Mouse (Mus musculus) heart, postnatal 0 days (tissue): Measurements from ENCODE around the gene Pla1a. TPM values are rescaled to one million over a fixed set of nuclear protein-coding genes. Genes with fewer than 3 reads are reported as not detected.

Experiments
- ATAC-seq: fragments of 200-750 bp; cut with Nextera tagmentation; 2 replicates; pipeline ENCODE4 v1.8.0; 2017; ENCODE audit warnings: low read depth, moderate number of reproducible peaks, moderate library complexity; ENCODE audit not compliant: insufficient read depth
- DNase-seq: peaks from one replicate; pipeline ENCODE4 v3.0.0-alpha.2; 2016; ENCODE audit warnings: low spot score
- H3K27ac ChIP-seq: fragments of 300-500 bp; sonication (generic); 2 replicates; pipeline ENCODE4 v1.5.1; 2014; ENCODE audit warnings: low read depth, mild to moderate bottlenecking
- H3K27me3 ChIP-seq: fragments of 300-500 bp; sonication (generic); 2 replicates; pipeline ENCODE4 v1.6.1; 2014; ENCODE audit warnings: low read length, mixed read lengths; ENCODE audit not compliant: control insufficient read depth, insufficient read depth
- H3K36me3 ChIP-seq: fragments of 300-500 bp; sonication (generic); replicated peaks from 2 replicates; pipeline ENCODE4 v1.6.1; 2014; ENCODE audit warnings: low read length, mixed read lengths; ENCODE audit not compliant: control insufficient read depth, insufficient read depth
- H3K4me1 ChIP-seq: fragments of 300-500 bp; sonication (generic); 2 replicates; pipeline ENCODE4 v1.6.1; 2014; ENCODE audit warnings: antibody characterized with exemption; ENCODE audit not compliant: control insufficient read depth, insufficient read depth
- H3K4me2 ChIP-seq: fragments of 300-500 bp; sonication (generic); 2 replicates; pipeline ENCODE4 v1.6.1; 2014; ENCODE audit warnings: low read depth, mild to moderate bottlenecking, low read length, moderate library complexity
- H3K4me3 ChIP-seq: fragments of 300-500 bp; sonication (generic); 2 replicates; pipeline ENCODE4 v1.5.1; 2014; ENCODE audit warnings: low read depth, low read length
- H3K9ac ChIP-seq: fragments of 300-500 bp; sonication (generic); replicated peaks from 2 replicates; pipeline ENCODE4 v1.6.1; 2014; ENCODE audit warnings: low read depth, low read length, mixed read lengths
- H3K9me3 ChIP-seq: fragments of 300-500 bp; sonication (generic); replicated peaks from 2 replicates; pipeline ENCODE4 v1.6.1; 2016; ENCODE audit warnings: low read length; ENCODE audit not compliant: control insufficient read depth
- CTCF ChIP-seq: IDR thresholded peaks from 2 replicates; pipeline ENCODE4 v1.5.1; 2016; ENCODE audit warnings: antibody characterized with exemption, control low read depth, low read depth
- EP300 ChIP-seq: IDR thresholded peaks from 2 replicates; pipeline ENCODE4 v1.6.1; 2016; ENCODE audit warnings: antibody characterized with exemption, low read depth
- WGBS: fragments of 180-500 bp; shearing (Covaris S2); extraction: QIAGEN DNeasy Blood & Tissue Kit; methylation state at CpG from one replicate; pipeline ENCODE4 v1.1.7; 2014; 5-methylcytosine and 5-hydroxymethylcytosine counted together
- polyA plus RNA-seq: library from polyadenylated mRNA; unstranded; fragments of >200 nt; fragmentation: Nextera tagmentation; extraction: Ambion mirVana; gene quantifications from 2 replicates; pipeline ENCODE4 v1.2.1, GENCODE M21; 2015
- total RNA-seq: library from RNA; depleted of rRNA; stranded (reverse); fragments of >200 nt; gene quantifications from 2 replicates; pipeline ENCODE4 v1.2.3, GENCODE M21; 2014; ENCODE audit warnings: low replicate concordance

Gene Pla1a
- total and polyA plus RNA-seq, 2 experiments from 2014 or later, result 4.9 to 13.4 TPM

DNA sequence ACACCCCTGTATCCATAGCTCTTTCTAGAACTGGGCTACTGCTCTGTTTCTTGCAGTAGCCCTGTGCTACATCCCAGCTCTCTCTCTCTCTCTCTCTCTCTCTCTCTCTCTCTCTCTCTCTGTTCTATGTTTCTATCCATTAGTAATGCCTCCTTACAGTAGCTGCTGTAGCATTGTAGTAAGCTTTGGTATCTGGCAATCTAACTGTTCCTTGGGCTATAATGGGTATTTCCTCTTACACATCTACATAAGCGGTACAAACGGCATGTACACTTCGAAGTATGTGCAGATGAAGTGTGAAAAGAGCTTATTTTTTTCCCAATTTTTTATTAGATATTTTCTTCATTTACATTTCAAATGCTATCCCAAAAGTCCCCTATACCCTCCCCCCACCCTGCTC lies 53.0 kb downstream of the Pla1a start:
- DNase-seq, result peak; percentile 4

DNA sequence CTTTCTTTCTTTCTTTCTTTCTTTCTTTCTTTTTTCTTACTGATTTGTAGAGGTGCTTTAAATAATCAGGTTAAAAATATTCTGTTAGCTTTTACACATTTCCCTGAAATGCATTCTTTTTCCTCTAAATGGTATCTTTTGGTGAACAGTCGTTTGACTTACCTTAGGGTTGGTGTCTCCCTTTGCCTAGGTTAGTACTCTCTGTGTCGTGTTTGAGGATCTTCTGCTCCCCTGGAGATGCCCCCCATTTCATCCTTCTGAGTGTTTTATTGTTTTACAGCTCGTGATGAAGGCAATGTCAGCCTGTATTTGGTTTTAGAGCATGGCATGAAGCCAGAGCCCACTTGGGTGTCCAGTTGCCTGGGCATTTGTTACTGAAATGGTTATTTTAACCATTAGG lies 53.5 kb downstream of the Pla1a start:
- DNase-seq, result no peak
- peaks cover 12% of the 10 kb centered on the region; the same call in 1 of the 2 replicates for H3K4me1 ChIP-seq

More for the DNA sequence above, 53.0 kb downstream of the Pla1a start:
- no peak overlapping the region for H3K9ac ChIP-seq
- WGBS, result 91% methylated on average over 3 of the region's 3 CpGs
- TF ChIP-seq EP300, result no peak
- no peak for TF ChIP-seq CTCF
- peaks cover 12% of the 10 kb centered on the region; the same call in 1 of the 2 replicates for H3K4me1 ChIP-seq
- H3K4me2 ChIP-seq, result no peak overlapping the region
- ATAC-seq, result no peak
- no peak overlapping the region for H3K27ac ChIP-seq
- H3K27me3 ChIP-seq, result no peaks in the 10 kb centered on the region
- no peak overlapping the region for H3K4me3 ChIP-seq
- H3K9me3 ChIP-seq, result no peaks in the 10 kb centered on the region
- peaks cover 39% of the 10 kb centered on the region for H3K36me3 ChIP-seq

DNA sequence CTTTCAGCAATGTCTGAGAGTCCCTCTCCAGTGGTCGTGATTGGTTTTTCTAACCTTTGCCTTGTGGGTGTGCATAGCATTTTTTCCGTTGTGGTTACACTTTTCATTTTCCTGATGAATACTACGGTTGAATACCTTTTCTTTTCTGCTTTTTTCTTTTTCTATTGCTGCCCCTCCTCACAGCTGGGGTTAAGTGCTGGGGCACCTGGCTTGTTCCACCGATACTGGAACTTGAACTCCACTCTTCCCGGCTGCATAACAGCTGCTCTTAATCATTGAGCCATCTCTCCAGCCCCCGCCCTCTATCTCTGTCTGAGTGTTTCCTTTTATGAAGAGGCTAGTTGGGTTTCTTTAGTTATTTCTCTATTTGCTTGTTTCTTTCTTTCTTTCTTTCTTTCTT lies 53.9 kb downstream of the Pla1a start:
- H3K9ac ChIP-seq, result no peak overlapping the region
- 40% methylated on average over 6 of the region's 6 CpGs for WGBS
- no peaks in the 10 kb centered on the region for H3K9me3 ChIP-seq
- ATAC-seq, result no peak
- peaks cover 12% of the 10 kb centered on the region; the same call in 1 of the 2 replicates for H3K4me1 ChIP-seq
- peaks cover 47% of the 10 kb centered on the region for H3K36me3 ChIP-seq
- TF ChIP-seq CTCF (no peak), EP300 (no peak)
- H3K27ac ChIP-seq, result no peak overlapping the region
- DNase-seq, result peak; percentile 4
- H3K4me3 ChIP-seq, result no peak overlapping the region
- no peak overlapping the region for H3K4me2 ChIP-seq
- no peaks in the 10 kb centered on the region for H3K27me3 ChIP-seq

More for the DNA sequence above, 53.5 kb downstream of the Pla1a start:
- no peak overlapping the region for H3K4me2 ChIP-seq
- no peak overlapping the region for H3K9ac ChIP-seq
- ATAC-seq, result no peak
- no peak overlapping the region for H3K4me3 ChIP-seq
- no peak overlapping the region for H3K27ac ChIP-seq
- TF ChIP-seq EP300 (no peak), CTCF (no peak)
- H3K27me3 ChIP-seq, result no peaks in the 10 kb centered on the region
- 48% methylated on average over 3 of the region's 3 CpGs for WGBS
- peaks cover 43% of the 10 kb centered on the region for H3K36me3 ChIP-seq
- no peaks in the 10 kb centered on the region for H3K9me3 ChIP-seq

DNA sequence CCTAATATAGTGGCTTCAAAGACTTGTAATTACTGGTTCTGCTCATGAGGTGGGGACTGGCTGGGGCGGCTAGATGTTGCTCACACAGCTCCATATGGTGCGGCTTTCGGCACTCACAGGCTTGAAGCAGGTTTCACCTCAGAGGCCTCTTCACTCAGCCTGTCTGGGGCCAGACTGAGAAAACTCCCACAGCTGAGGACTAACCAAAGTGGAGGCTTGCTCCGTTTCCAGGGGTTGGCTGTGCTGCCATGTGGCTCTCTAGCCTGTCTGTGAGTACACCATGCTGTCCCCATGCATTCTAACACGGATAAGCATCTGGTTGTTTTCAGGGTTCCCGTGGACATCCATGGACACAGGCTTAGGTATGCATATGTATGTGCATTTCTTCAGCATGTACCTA lies 54.4 kb downstream of the Pla1a start:
- Histone ChIP-seq H3K4me1 (peaks cover 12% of the 10 kb centered on the region; the same call in 1 of the 2 replicates), H3K27me3 (no peaks in the 10 kb centered on the region), H3K36me3 (peaks cover 52% of the 10 kb centered on the region), H3K4me3 (no peak overlapping the region), H3K9me3 (no peaks in the 10 kb centered on the region), H3K9ac (no peak overlapping the region), H3K27ac (no peak overlapping the region), H3K4me2 (no peak overlapping the region)
- TF ChIP-seq EP300, result no peak
- no peak for TF ChIP-seq CTCF
- ATAC-seq, result peak; percentile 6; the same call in 1 of the 2 replicates
- WGBS, result 69% methylated on average over 6 of the region's 6 CpGs
- DNase-seq, result peak; percentile 5

DNA sequence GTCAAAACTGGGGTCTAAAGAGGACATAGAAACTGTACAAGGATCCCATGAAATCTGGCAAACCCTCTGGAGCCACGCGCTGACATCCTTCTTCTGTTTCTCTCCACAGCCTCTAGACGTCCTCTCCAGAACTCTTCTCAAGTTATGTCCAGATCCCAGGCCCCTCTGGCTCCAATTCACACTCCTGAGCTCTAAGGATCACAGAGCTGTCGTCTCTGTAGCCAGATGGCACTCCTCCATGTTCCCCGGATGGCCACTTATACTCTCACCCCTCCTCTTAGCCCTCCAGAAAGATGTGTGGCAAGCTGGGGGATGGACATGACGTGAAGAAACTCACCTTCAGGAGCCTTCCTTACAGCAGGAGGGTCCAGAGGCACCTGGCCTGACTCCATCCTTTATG lies 55.4 kb downstream of the Pla1a start:
- WGBS, result 57% methylated on average over 6 of the region's 6 CpGs
- H3K9me3 ChIP-seq, result no peaks in the 10 kb centered on the region
- H3K9ac ChIP-seq, result no peak overlapping the region
- no peak for TF ChIP-seq CTCF
- no peak for TF ChIP-seq EP300
- H3K36me3 ChIP-seq, result peaks cover 61% of the 10 kb centered on the region
- ATAC-seq (no peak), DNase-seq (peak; percentile 4)
- no peak overlapping the region for H3K4me2 ChIP-seq
- no peak overlapping the region for H3K4me3 ChIP-seq
- no peak overlapping the region for H3K27ac ChIP-seq
- no peaks in the 10 kb centered on the region for H3K27me3 ChIP-seq
- peaks cover 12% of the 10 kb centered on the region; the same call in 1 of the 2 replicates for H3K4me1 ChIP-seq

DNA sequence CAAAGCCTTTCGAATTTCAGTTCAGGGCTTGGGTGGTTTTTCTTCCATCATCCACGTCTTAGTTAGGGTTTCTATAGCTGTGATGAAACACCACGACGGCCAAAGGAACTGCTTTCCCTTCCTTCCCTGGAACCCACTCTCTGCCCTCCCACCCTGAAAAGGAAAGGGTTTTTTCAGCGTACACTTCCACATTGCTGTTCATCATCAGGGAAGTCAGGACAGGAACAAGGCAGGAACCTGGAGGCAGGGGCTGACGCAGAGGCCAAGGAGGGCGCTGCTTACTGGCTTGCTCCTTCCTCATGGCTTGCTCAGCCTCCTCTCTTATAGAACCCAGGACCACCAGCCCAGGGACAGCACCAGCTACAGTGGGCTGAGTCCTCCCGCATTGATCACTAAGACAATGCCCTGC lies 56.1 kb downstream of the Pla1a start:
- no peak for TF ChIP-seq EP300
- no peak for TF ChIP-seq CTCF
- peaks cover 14% of the 10 kb centered on the region; the same call in 1 of the 2 replicates for H3K4me1 ChIP-seq
- 0 out of 2 replicates have a peak, but pooled peaks have one; percentile 6 for ATAC-seq
- H3K9ac ChIP-seq, result 0 out of 2 replicates have a peak overlapping the region, but pooled peaks have one; percentile 29
- peak; percentile 5 for DNase-seq
- H3K9me3 ChIP-seq, result no peaks in the 10 kb centered on the region
- peak overlapping the region; percentile 19 for H3K4me3 ChIP-seq
- H3K27me3 ChIP-seq, result no peaks in the 10 kb centered on the region
- peaks cover 66% of the 10 kb centered on the region for H3K36me3 ChIP-seq
- peak overlapping the region; percentile 27 for H3K27ac ChIP-seq
- peak overlapping the region; percentile 36 for H3K4me2 ChIP-seq
- 34% methylated on average over 8 of the region's 8 CpGs for WGBS
